Mouse (Mus musculus) cerebellum, adult 9-11 months (tissue): ENCODE data around the gene Dtx4.
A peak's percentile ranks its signal among the peaks of the same experiment; 100 is the strongest.

Experiments used
- DNase-seq: peaks from one replicate; pipeline ENCODE4 v3.0.0; 2022

The Dtx4 gene

DNA sequence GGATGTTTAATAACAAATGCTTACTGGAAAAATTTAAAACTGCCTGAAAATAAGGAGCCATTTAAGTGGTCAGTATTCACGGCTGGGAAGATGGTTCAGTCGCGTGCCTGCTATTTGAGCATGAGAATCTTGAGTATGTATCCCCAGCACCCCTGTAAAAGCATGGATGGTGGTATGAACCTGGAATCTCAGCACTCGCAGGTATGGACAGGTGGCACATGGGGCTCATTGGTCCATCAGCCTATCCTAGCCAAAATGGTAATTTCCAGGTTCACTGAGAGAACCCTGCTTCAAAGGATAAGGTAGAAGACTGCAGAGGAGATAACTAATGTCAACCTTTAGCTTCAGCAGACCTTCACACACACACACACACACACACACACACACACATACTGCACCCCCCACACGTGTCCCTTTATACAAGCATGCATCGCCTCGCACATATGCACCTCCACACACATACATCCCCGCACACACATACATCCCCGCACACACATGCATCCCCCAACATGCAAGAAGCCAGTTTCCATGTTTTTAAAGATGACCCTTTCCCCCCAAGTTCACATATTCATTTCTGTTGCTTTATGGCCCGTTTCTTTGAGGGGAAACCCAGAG is 35.6 kb downstream of the Dtx4 start:
- no peak for DNase-seq

- no peak for DNase-seq
Observed at GRCm38 (mm10) chr19:12464674-12465073, 36.6 kb downstream of the Dtx4 start.

- DNase-seq: no peak
Observed at GRCm38 (mm10) chr19:12464127-12464526, 37.1 kb downstream of the Dtx4 start.

DNA sequence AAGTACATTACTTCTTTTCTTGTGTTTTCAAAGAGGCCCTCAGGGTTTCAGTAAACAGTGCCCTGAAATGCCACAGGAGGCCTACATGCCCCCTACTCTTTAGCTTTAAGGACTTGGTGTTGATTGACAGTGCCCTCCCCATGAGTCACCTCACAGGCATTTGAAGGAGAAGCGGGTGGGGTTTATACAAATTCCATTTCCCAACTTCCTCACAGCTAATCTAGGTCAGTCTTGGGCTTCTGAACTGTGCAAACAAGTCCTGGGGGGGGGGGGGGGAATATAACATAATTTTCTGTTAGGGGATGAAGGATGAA is 37.6 kb downstream of the Dtx4 start:
- no peak for DNase-seq

GRCm38 (mm10) chr19:12462851-12463721 is 38.2 kb downstream of the Dtx4 start:
- DNase-seq: no peak

GRCm38 (mm10) chr19:12460282-12461249 is 40.7 kb downstream of the Dtx4 start, which contains the start of gene Mpeg1:
TSS of gene Mpeg1 (plus strand) at chr19:12460779.
- no peak for DNase-seq

DNA sequence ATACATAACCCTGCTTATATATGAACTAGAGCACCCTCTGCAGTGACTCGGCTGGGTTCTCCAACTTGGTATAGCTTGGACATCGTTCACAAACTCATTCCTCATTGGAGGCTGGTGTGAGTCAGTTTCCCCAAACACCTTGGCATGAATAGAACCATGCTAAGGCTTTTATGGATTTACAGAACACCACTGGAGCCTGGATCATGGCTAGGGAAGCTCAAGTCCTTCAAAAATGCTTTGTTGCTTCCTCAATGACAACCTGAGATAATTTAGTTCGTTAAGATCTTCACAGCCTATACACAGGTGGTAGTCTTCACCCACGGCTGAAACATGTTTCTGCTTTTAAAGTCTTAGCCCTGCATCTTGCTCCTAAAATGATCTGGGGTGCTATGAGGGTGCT is 41.7 kb downstream of the Dtx4 start:
- DNase-seq: no peak

- DNase-seq: no peak
Observed at GRCm38 (mm10) chr19:12457401-12458066, 43.7 kb downstream of the Dtx4 start.

DNA sequence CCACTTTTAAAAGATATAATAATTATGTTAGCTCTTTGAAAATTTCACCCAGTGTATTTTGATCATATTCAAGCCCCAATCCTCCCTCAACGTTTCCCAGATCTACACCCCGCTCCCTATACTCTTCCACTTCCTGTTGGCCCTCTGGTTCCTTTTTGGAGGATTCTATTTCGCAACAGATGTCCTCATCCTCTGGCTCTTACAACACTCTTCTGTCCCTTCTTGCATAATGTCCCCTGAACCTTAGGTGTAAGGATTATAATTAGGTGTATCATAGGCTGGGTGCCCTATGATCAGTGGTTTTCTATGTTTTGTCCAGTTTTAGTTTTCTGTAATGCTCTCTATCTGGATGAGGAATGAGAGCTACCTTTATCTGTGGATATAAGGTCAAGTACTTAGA is 56.2 kb downstream of the Dtx4 start:
- DNase-seq: no peak

GRCm38 (mm10) chr19:12442560-12442959 is 58.7 kb downstream of the Dtx4 start:
- no peak for DNase-seq

DNA sequence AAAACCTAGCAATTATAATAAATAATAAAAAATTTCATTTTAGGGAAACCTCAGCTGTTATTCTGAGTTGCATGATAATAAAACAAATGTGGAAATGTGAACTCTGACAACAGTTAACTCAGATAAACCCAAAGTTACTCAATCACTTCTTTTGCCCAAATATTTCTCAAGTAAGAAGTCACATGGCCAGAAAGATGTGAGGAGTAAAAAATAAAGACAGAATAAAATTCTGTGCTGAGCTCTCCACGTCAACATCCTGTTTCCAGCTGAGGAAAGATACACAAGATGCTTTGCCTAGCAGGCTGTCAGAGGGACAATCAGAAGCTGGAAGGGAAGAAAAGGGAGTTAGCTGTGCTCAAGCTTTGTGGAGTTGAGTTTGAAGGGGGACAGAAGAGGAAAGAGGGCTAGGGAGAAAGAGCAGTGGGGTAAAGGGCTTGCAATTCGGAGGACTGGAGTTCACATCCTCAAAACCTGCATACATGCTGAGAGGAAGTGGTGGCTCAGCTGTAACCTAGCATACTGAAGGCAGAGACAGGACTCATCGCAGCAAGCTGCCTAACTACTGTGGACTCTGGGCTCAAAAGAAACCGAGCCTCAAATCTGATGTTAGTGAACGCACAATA is 61.0 kb downstream of the Dtx4 start:
- DNase-seq: no peak

DNA sequence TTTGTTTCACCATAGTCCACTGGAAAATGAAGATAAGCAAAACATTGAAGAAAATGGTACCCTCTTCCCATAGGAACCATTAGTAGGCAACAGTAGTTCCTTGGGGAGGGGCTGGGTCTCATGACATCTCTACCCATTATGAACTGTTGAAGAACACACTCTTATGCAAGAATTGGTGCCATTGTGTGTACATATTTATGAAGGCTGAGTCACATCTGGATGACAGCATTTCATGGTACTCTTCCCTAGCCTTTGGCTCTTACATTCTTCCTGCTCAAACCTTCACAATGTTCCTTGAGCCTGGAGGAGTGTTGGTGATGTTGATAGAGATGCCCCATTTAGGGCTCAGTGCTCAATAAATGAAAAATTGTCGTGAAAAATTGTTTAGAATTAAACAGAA is 61.7 kb downstream of the Dtx4 start:
- DNase-seq: no peak

DNA sequence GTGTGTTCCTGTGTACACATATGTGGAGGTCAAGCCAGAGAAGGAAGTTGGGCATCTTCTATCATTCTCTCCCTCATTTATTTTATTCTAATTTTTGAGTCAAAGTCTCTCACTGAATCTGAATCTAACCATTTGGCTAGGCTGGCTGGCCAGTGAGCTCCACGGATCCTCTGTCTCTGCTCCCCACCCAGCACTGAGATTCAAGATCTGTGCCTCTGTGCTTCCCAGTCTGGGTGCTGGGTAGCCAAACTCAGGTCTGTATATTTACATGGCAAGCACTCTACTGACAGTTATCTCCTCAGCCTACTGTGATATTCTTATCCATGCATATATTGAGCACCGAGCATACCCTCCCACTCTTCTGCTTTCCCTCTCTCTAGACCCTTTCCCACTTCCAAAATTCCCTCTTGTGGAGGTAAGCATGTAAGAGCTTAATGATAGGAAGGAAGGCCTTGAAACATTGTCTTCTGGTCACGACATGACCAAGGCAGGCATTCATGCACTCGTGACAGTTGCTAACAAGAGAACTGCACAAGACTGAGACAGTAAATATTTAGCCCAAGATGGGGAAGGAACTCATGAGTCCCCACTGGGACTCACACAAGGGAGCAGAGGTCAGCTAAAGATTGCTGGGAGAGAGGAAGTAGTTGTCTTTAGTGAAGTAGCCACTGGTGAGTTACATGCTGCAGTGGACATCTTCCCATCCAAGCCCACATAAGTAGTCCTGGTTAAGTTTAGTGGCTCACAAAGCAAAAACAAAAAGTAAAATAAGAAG is 65.3 kb downstream of the Dtx4 start:
- DNase-seq: no peak

DNA sequence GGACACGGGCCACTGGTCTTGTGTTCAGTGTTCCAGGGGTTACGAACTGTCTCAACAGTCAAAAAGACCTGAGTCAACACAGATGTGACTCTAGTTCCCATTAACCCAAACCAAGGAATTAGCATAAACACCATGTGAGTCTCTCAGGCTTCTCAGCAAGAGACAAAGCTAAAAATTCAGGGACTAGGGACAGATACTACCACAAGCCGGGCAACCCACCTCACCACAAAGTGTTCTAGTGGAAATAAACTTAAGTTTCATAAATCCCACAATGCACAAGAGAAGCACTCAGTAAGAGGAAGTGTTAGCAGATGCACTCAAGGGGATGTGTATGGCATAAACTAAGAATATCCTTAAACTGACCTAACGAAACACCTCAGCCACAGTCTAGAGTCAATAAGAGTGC is 66.2 kb downstream of the Dtx4 start:
- no peak for DNase-seq

DNA sequence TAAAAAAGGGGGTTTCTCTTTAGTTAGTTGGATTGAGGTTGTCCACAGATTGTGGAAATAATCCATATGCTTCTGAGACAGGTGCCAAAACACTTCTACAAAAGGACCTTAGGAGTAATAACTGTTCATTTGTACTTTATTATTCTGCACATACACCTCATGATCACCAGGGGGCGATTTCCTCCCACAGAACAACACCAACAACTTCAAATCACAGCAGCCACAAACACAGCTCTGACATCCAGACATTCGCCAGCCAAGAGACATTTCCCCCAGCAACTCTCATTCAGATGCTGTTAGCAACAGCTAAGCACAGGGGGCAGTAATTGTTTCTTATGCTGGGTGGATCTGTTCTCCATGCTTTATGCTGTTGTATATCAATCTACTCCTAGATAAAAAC is 68.2 kb downstream of the Dtx4 start:
- peak; percentile 8 for DNase-seq

- no peak for DNase-seq
Observed at GRCm38 (mm10) chr19:12427605-12428004, 73.6 kb downstream of the Dtx4 start, which contains the start of gene Pfpl. TSS of gene Pfpl (plus strand) at chr19:12427905.

DNA sequence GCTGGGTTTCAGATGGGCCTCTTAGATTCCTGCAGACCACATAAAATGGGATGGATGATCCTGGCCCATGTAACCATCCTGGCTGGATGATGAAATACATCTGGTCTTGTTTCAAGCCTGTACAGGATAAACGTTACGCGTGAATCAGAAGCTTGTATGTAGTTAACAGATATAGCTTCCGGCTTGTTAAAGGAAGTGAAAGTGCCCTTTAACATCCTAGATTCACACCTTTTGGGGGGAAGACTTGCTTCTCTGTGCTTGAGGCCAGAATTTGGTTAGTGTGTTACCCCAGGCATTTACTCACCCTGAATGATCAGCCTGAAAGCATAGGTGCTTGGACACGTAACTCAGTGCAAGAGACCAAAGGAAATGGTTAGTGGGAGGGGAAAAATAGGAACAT is 74.2 kb downstream of the Dtx4 start:
- no peak for DNase-seq

DNA sequence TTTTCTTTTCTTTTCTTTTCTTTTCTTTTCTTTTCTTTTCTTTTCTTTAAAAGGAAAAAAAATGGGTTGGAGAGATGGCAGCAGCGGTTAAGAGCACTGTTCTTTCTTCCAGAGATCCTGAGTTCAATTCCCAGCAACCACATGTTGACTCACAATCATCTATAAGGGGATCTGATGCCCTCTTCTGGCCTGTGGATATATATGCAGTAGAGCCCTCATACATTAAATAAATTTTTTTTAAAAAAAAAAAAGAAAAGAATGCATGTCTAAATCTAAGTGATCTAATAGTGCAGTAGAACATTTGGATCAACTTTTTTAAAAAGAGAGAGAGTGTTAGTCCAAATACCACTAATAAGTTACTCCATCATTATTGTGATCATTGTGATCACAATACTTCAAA is 79.6 kb downstream of the Dtx4 start:
- DNase-seq: no peak

- DNase-seq: no peak
Observed at GRCm38 (mm10) chr19:12420555-12420954, 80.7 kb downstream of the Dtx4 start.

GRCm38 (mm10) chr19:12418312-12418711 is 82.9 kb downstream of the Dtx4 start:
- DNase-seq: no peak

DNA sequence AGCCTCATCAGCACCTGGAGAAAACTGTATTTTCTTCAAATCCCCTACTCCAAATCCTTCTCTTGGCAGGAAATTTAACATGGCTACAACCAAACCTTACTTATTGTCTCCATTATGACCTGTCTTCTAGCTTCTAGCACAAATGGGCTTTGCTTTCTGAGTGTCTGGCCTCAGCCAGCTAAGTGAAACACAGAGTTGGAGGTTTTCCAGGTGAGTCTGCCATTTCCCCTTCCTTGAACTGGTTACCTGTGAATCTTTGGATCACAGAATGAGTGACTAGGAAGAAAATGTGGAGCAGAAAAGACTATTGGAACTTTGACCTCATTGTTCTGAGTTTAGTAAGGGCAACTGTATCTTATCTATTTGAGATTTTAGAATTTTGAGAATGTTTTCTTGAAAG is 83.9 kb downstream of the Dtx4 start, which contains the start of gene Olfr1441:
TSS of gene Olfr1441 (plus strand) at position 73 of the 400 bp plus-strand sequence.
- no peak for DNase-seq
